Mouse (Mus musculus) embryonic facial prominence, embryonic 10.5 days (tissue): Measurements from ENCODE around the gene Wfdc15a. TPM values are rescaled to one million over a fixed set of nuclear protein-coding genes. Genes with fewer than 3 reads are reported as not detected.

Experiments
- polyA plus RNA-seq: library from polyadenylated mRNA; unstranded; fragments of >200 nt; fragmentation: Nextera tagmentation; extraction: Ambion mirVana; gene quantifications from 2 replicates; pipeline ENCODE4 v1.2.1, GENCODE M21; 2016

Gene Wfdc15a
- polyA plus RNA-seq, 1 experiment from 2014 or later: not detected

Other genes with a start within 250 kb of the Wfdc15a start
- gene Ywhab, start 205.2 kb downstream of the Wfdc15a start, polyA plus RNA-seq: 326 and 327 TPM in 2 replicates
- 1.6 and 1.9 TPM in 2 replicates for gene Pabpc1l, start 174.7 kb downstream of the Wfdc15a start, polyA plus RNA-seq
- 33.1 and 34.8 TPM in 2 replicates for gene Stk4, start 129.8 kb downstream of the Wfdc15a start, polyA plus RNA-seq
- gene Tomm34, start 129.0 kb downstream of the Wfdc15a start, polyA plus RNA-seq: 68.1 and 71.9 TPM in 2 replicates
- gene Kcns1, start 29.0 kb downstream of the Wfdc15a start, polyA plus RNA-seq: not detected in 2 replicates
- not detected in 2 replicates for gene Wfdc5, start 17.4 kb downstream of the Wfdc15a start, polyA plus RNA-seq
- not detected in 2 replicates for gene Wfdc12, start 9.5 kb downstream of the Wfdc15a start, polyA plus RNA-seq
- not detected in 2 replicates for gene Wfdc15b, start 21.5 kb upstream of the Wfdc15a start, polyA plus RNA-seq
- gene Svs2, start 38.3 kb upstream of the Wfdc15a start, polyA plus RNA-seq: not detected in 2 replicates
- gene Svs3b, start 56.5 kb upstream of the Wfdc15a start, polyA plus RNA-seq: not detected in 2 replicates
- not detected in 2 replicates for gene Svs4, start 78.3 kb upstream of the Wfdc15a start, polyA plus RNA-seq
- not detected in 2 replicates for gene Svs3a, start 89.1 kb upstream of the Wfdc15a start, polyA plus RNA-seq
- not detected in 2 replicates for gene Svs6, start 116.6 kb upstream of the Wfdc15a start, polyA plus RNA-seq
- not detected in 2 replicates for gene Svs5, start 132.6 kb upstream of the Wfdc15a start, polyA plus RNA-seq
- gene Slpi, start 189.0 kb upstream of the Wfdc15a start, polyA plus RNA-seq: 0.46 TPM in 1 of 2 replicates, not detected in the other
- not detected in 2 replicates for gene Rbpjl, start 203.0 kb upstream of the Wfdc15a start, polyA plus RNA-seq
- gene Matn4, start 205.0 kb upstream of the Wfdc15a start, polyA plus RNA-seq: 0.23 and 0.85 TPM in 2 replicates
- gene Sdc4, start 243.8 kb upstream of the Wfdc15a start, polyA plus RNA-seq: 25.5 and 26.0 TPM in 2 replicates